Mouse (Mus musculus): Measurements from ENCODE around the gene Coq9. TPM values are rescaled to one million over a fixed set of nuclear protein-coding genes. Genes with fewer than 3 reads are reported as not detected.
A peak's percentile ranks its signal among the peaks of the same experiment; 100 is the strongest.

Coq9 gene
- polyA plus RNA-seq, 1 experiment from 2014 or later = 60.7 TPM

- Histone ChIP-seq H3K36me3 (ENCODE audit: control insufficient read depth, insufficient read depth) (peaks cover 21% of the 10 kb centered on the region), H3K27me3 (replicated peaks; ENCODE audit: control insufficient read depth, insufficient read depth, low read length) (no peaks in the 10 kb centered on the region), H3K4me1 (replicated peaks; ENCODE audit: control insufficient read depth, insufficient read depth, low read length) (peaks cover 14% of the 10 kb centered on the region), H3K4me3 (replicated peaks; ENCODE audit: low read length) (no peak overlapping the region), H3K9ac (replicated peaks; ENCODE audit: low read depth, low read length) (no peak overlapping the region), H3K27ac (ENCODE audit: low read length) (no peak overlapping the region), H3K4me2 (ENCODE audit: low read length) (no peak overlapping the region), H3K9me3 (ENCODE audit: control insufficient read depth, low read length) (no peaks in the 10 kb centered on the region)
- 84% methylated on average over 12 of the region's 12 CpGs for WGBS
- ATAC-seq = no peak
Observed at GRCm38 (mm10) chr8:94862487-94863220, 24.5 kb downstream of the Coq9 start.

- Histone ChIP-seq H3K27me3 (replicated peaks; ENCODE audit: control insufficient read depth, insufficient read depth, low read length) (no peaks in the 10 kb centered on the region), H3K4me3 (replicated peaks; ENCODE audit: low read length) (no peak overlapping the region), H3K9ac (replicated peaks; ENCODE audit: low read depth, low read length) (no peak overlapping the region), H3K4me1 (replicated peaks; ENCODE audit: control insufficient read depth, insufficient read depth, low read length) (peaks cover 14% of the 10 kb centered on the region), H3K9me3 (ENCODE audit: control insufficient read depth, low read length) (no peaks in the 10 kb centered on the region), H3K27ac (ENCODE audit: low read length) (no peak overlapping the region), H3K4me2 (ENCODE audit: low read length) (no peak overlapping the region), H3K36me3 (ENCODE audit: control insufficient read depth, insufficient read depth) (peaks cover 21% of the 10 kb centered on the region)
- 76% methylated on average over 10 of the region's 10 CpGs for WGBS
- ATAC-seq = no peak
Observed at GRCm38 (mm10) chr8:94863897-94864673, 26.0 kb downstream of the Coq9 start.

- Histone ChIP-seq H3K4me2 (ENCODE audit: low read length) (no peak overlapping the region), H3K4me1 (replicated peaks; ENCODE audit: control insufficient read depth, insufficient read depth, low read length) (peaks cover 22% of the 10 kb centered on the region), H3K27me3 (replicated peaks; ENCODE audit: control insufficient read depth, insufficient read depth, low read length) (no peaks in the 10 kb centered on the region), H3K9me3 (ENCODE audit: control insufficient read depth, low read length) (no peaks in the 10 kb centered on the region), H3K9ac (replicated peaks; ENCODE audit: low read depth, low read length) (no peak overlapping the region), H3K27ac (ENCODE audit: low read length) (no peak overlapping the region), H3K36me3 (ENCODE audit: control insufficient read depth, insufficient read depth) (peaks cover 21% of the 10 kb centered on the region), H3K4me3 (replicated peaks; ENCODE audit: low read length) (no peak overlapping the region)
- 84% methylated on average over 10 of the region's 10 CpGs for WGBS
- ATAC-seq = no peak
Observed at GRCm38 (mm10) chr8:94865292-94865691, 27.2 kb downstream of the Coq9 start.

GRCm38 (mm10) chr8:94866921-94867320, 28.8 kb downstream of the Coq9 start:
- Histone ChIP-seq H3K27me3 (replicated peaks; ENCODE audit: control insufficient read depth, insufficient read depth, low read length) (no peaks in the 10 kb centered on the region), H3K9ac (replicated peaks; ENCODE audit: low read depth, low read length) (no peak overlapping the region), H3K36me3 (ENCODE audit: control insufficient read depth, insufficient read depth) (peaks cover 21% of the 10 kb centered on the region), H3K4me1 (replicated peaks; ENCODE audit: control insufficient read depth, insufficient read depth, low read length) (peaks cover 32% of the 10 kb centered on the region), H3K9me3 (ENCODE audit: control insufficient read depth, low read length) (no peaks in the 10 kb centered on the region), H3K4me3 (replicated peaks; ENCODE audit: low read length) (no peak overlapping the region), H3K27ac (ENCODE audit: low read length) (no peak overlapping the region), H3K4me2 (ENCODE audit: low read length) (no peak overlapping the region)
- no peak for ATAC-seq
- 85% methylated on average over 9 of the region's 9 CpGs for WGBS

- Histone ChIP-seq H3K27me3 (replicated peaks; ENCODE audit: control insufficient read depth, insufficient read depth, low read length) (no peaks in the 10 kb centered on the region), H3K9me3 (ENCODE audit: control insufficient read depth, low read length) (no peaks in the 10 kb centered on the region), H3K4me1 (replicated peaks; ENCODE audit: control insufficient read depth, insufficient read depth, low read length) (peaks cover 41% of the 10 kb centered on the region), H3K9ac (replicated peaks; ENCODE audit: low read depth, low read length) (peak overlapping the region; percentile 77), H3K4me2 (ENCODE audit: low read length) (peak overlapping the region; percentile 77), H3K27ac (ENCODE audit: low read length) (no peak overlapping the region), H3K4me3 (replicated peaks; ENCODE audit: low read length) (peak overlapping the region; percentile 66), H3K36me3 (ENCODE audit: control insufficient read depth, insufficient read depth) (peaks cover 16% of the 10 kb centered on the region)
- ATAC-seq = no peak
- WGBS = 54% methylated on average over 7 of the region's 7 CpGs
Observed at GRCm38 (mm10) chr8:94869146-94869545, 31.0 kb downstream of the Coq9 start.

- 8% methylated on average over 4 of the region's 4 CpGs for WGBS
- Histone ChIP-seq H3K27ac (ENCODE audit: low read length) (peak overlapping the region; percentile 70; the same call in 1 of the 2 replicates), H3K9me3 (ENCODE audit: control insufficient read depth, low read length) (no peaks in the 10 kb centered on the region), H3K4me1 (replicated peaks; ENCODE audit: control insufficient read depth, insufficient read depth, low read length) (peaks cover 49% of the 10 kb centered on the region), H3K4me3 (replicated peaks; ENCODE audit: low read length) (peak overlapping the region; percentile 66), H3K9ac (replicated peaks; ENCODE audit: low read depth, low read length) (peak overlapping the region; percentile 77), H3K27me3 (replicated peaks; ENCODE audit: control insufficient read depth, insufficient read depth, low read length) (no peaks in the 10 kb centered on the region), H3K36me3 (ENCODE audit: control insufficient read depth, insufficient read depth) (peaks cover 11% of the 10 kb centered on the region; the same call in 1 of the 2 replicates), H3K4me2 (ENCODE audit: low read length) (peak overlapping the region; percentile 77)
- no peak for ATAC-seq
Observed at GRCm38 (mm10) chr8:94870003-94870402, 31.9 kb downstream of the Coq9 start.

GRCm38 (mm10) chr8:94870474-94871107, 32.5 kb downstream of the Coq9 start:
- H3K27ac ChIP-seq (ENCODE audit: low read length) = peak overlapping the region; percentile 70
- H3K4me1 ChIP-seq (replicated peaks; ENCODE audit: control insufficient read depth, insufficient read depth, low read length) = peaks cover 55% of the 10 kb centered on the region
- under 1% methylated on average over 22 of the region's 22 CpGs for WGBS
- ATAC-seq = peak; percentile 47
- H3K9me3 ChIP-seq (ENCODE audit: control insufficient read depth, low read length) = no peaks in the 10 kb centered on the region
- peaks cover 9% of the 10 kb centered on the region; the same call in 1 of the 2 replicates for H3K36me3 ChIP-seq (ENCODE audit: control insufficient read depth, insufficient read depth)
- peak overlapping the region; percentile 66 for H3K4me3 ChIP-seq (replicated peaks; ENCODE audit: low read length)
- H3K9ac ChIP-seq (replicated peaks; ENCODE audit: low read depth, low read length) = peak overlapping the region; percentile 77
- peak overlapping the region; percentile 77 for H3K4me2 ChIP-seq (ENCODE audit: low read length)
- H3K27me3 ChIP-seq (replicated peaks; ENCODE audit: control insufficient read depth, insufficient read depth, low read length) = no peaks in the 10 kb centered on the region

GRCm38 (mm10) chr8:94871108-94871894, 33.2 kb downstream of the Coq9 start:
- H3K4me3 ChIP-seq (replicated peaks; ENCODE audit: low read length) = peak overlapping the region; percentile 66
- 6% methylated on average over 7 of the region's 7 CpGs for WGBS
- H3K9ac ChIP-seq (replicated peaks; ENCODE audit: low read depth, low read length) = peak overlapping the region; percentile 77
- H3K27me3 ChIP-seq (replicated peaks; ENCODE audit: control insufficient read depth, insufficient read depth, low read length) = no peaks in the 10 kb centered on the region
- H3K36me3 ChIP-seq (ENCODE audit: control insufficient read depth, insufficient read depth) = 0 out of 2 replicates have a peak, but pooled peaks cover 3% of the 10 kb centered on the region
- peak overlapping the region; percentile 70; the same call in 1 of the 2 replicates for H3K27ac ChIP-seq (ENCODE audit: low read length)
- peaks cover 59% of the 10 kb centered on the region for H3K4me1 ChIP-seq (replicated peaks; ENCODE audit: control insufficient read depth, insufficient read depth, low read length)
- H3K9me3 ChIP-seq (ENCODE audit: control insufficient read depth, low read length) = no peaks in the 10 kb centered on the region
- peak overlapping the region; percentile 77 for H3K4me2 ChIP-seq (ENCODE audit: low read length)
- peak; percentile 85 for ATAC-seq

Measured in forebrain, embryonic 16.5 days (tissue).